Mouse (Mus musculus) fibroblast of lung, adult 2 months (primary cell): ENCODE measurements at regions not wholly inside any gene's neighbourhood (a gene's known extent, or its start where the extent isn't known, plus 50 kb on each side); places are given as distances from the start of the nearest gene placed in this dataset.

ENCODE experiments used
- DNase-seq: peaks from one replicate; pipeline ENCODE4 v3.0.0-alpha.2; 2011; ENCODE audit warnings: low read depth

DNA sequence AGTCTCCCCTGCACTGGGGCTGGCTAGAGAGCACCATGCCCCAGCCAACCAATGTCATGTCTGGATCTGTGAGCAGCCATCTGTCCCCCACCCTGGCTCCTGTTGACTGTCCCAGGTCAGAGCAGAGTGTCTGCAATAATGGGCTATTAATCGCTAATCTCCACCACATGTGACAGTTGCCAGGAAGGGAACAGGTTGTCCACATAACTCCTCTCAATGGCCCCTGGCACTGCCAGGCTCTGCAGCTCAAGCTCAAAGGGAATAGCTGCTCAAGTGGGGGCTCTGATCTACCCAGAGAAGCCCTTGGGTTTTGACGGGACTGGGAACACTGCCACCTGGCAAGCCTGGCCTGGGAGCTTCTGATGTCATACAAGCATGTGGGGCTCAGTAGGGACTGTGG lies 231.4 kb downstream of the Cryba4 start:
- no peak for DNase-seq

DNA sequence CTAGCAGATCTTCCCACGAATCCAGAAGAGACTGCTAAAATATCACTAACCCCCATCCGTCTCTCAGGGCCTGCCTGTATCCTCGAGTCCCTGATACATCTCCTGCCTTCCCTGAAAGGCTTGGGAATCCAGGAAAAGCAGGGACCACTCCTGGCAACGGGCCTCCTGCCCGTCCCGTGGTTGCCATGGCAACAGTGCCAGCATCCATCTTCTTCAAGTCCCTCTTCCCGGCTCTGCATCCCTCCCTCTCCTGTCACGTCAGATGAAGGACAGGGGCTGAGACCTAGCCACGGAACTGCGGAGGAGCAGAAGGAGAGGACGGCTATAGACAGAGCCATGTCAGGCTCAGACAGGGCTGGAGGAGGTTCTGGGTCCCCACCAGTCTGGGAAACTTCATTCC lies 222.4 kb downstream of the Cryba4 start:
- DNase-seq = no peak

DNA sequence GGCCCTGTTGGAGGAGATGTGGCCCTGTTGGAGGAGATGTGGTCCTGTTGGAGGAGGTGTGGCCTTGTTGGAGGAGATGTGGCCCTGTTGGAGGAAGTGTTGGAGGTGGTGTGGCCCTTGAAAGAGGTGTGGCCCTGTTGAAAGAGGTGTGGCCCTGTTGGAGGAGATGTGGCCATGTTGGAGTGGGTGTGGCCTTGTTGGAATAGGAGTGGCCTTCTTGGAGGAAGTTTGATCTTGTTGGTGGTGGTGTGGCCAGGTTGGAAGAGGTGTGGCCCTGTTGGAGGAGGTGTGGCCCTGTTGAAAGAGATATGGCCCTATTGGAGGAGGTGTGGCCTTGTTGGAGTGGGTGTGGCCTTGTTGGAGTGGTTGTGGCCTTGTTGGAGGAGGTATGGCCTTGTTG lies 220.3 kb downstream of the Cryba4 start:
- DNase-seq = no peak

DNA sequence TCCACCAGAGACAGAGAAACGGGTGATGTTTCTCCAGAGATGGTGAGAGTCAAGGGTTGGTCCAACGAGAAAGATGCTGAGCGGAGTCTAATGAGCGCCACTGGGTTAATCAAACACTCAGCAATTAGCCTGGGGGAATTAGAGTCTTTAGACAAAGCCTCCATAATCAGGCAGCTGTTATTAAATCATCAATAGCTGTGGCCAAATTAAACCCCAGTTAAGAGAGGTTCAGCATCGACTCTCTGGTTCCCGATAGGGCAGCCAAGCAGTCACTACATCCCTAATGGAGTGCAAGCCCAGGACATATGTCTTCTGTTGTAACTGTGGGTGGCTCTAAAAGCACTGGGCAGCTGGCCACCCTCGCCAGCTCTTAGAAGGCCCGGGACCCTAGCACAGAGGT lies 216.9 kb downstream of the Cryba4 start:
- DNase-seq = no peak

DNA sequence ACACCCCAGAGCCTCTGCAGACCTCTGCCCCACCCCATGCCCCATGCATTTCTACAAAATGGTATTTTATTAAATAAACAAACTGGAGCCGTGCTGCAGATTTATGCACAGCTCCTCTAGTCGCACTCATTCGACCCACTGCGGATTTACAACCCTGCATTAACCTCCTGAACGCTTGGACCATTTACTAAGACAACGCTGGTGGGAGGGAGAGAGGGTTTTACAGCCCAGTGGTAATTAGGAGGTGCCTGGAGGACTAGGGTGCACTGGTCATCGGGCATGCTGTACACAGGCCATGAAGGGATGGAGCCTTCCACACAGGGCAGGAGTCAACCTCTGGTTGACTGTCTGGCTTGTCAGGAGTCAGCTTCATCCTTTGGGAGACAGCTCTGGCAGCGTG lies 215.2 kb downstream of the Cryba4 start:
- no peak for DNase-seq

DNA sequence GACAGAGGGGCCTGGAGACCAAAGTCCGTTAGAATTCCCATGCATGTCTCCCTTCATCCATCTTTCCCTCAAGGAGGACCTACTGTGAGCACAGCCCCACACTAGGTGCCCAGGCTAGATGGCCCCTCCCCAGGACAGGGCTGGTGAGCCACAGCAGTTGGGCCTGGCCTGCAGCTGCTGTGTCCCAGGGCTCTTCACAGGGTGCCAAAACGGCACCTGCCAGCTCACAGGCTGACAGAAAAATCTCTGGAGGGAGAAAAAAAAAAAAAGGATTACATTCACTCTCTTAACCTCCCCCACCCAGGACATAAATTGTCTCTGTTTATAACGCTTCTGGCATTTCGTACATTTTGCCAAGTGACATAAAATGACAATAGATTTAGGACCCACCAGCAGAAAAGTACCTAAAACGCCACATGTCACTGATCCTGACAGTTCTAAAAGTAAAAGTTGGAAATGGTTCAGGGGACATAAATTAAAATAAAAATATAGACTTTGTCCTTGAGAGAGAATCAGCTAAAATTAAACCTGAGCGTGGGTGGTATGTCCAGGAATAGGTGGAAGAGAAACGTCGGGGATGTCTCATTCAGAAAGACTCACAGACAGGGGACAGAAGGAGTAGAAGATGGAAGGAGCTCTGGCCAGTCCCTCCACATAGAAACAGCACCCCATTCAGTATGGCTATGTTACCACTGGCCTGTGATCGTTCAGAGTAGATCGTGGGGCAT lies 212.5 kb downstream of the Cryba4 start:
- no peak for DNase-seq

DNA sequence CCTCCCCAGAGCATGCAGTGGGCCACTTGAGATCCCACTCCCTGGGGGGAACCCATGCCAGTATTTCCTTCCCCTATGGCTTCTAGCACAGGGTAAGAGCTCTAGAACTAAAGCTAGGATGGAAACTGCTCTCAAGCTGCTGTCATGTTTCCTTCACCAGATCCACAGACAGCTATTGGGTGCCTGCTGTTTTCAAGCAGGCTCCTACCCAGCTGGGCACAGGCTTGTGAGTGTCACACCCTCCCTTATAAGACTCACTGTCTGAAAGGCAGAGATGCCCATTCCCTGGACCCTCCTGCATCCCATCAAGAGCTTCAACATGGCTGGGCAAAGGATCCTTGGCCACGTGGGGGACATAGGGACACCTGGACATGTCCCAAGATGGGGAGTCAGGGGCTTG lies 211.6 kb downstream of the Cryba4 start:
- DNase-seq = no peak

DNA sequence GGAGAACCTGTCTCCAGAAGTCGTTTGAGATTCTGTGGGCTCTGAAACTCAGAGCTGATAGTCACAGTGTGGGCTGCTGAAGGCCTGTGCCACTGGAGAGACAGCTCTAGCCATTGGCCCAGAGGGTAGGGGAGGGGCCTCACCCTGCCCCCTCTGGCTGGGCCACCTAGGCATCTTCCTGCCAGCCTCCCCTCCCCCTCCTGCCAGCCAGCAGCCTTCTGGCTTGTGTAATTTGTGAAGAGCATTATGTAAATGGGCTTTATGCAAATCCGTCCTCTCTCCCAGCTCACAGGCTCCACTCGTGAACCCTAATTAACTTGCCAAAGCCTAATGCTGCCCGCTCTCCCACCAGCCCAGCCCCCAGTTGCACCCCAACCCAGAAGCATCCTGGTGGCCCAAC lies 211.0 kb downstream of the Cryba4 start:
- DNase-seq = no peak

DNA sequence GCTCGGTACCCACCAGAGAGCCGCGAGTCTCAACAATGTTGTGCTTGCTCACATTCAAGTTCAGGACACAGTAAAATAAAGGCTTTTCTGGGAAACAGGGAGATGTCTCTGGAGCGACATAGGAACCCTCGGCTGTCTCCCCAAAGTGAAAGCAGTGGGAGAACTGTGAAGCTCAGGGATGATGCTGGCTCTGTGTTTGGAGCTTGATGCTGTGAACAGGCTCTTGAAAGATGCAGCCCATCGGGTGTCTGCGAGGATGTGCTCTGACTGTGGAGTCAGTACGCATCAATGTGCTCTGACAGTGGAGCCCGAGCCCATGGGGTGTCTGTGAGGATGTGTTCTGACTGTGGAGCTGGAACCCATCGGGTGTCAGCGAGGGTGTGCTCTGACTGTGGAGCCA lies 210.1 kb downstream of the Cryba4 start:
- no peak for DNase-seq

DNA sequence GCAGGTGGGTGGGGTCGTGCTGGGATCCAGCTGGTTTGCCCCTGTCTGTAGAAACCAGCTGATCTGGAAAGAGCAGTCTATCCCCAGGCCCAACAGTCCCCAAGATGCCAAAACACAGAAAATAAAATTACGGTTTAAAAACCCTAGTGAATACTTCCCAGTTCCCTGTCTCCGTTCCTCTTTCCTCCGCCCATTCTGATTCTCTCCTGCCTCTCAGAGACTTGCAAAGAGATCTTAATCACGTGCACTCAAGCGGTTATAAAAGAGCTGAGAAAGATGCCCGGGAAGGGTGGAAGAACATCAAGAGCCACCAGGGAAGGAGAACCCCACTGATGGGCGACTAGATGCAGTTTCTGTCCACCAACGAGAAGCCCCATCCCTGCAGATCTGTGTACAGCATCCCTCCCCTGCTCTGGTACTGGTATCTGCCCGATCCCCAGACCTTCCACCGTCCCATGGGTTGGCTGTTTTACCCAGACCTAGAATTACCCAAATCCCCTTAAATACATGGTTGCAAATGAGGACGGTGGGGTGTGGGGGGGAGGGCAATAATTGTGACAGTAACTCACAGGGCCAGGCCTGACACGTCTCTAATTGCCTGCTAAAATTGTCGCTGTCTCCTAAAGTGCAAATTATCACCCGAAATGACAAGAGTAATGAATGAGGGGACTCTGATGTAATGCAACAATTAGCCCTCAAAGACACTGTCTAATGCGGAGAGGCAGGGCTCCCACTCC lies 202.1 kb downstream of the Cryba4 start:
- DNase-seq = no peak

DNA sequence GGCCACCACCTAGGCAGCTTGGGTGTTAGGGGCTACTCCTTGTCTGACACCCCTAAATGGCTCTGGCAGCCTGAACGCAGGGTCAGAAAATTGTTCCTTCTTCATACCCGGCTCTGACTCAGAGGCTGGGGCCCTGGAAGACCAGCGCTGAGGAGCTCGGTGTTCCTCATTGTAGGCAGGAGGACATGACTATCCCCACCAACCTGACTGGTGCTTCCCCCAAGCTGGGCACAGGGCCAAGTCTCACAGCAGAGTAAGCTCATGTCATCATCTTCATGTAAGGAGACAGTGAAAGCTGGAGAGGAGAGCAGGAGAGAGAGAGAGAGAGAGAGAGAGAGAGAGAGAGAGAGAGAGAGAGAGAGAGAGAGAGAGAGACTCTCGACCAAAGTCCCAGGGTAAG lies 201.4 kb downstream of the Cryba4 start:
- DNase-seq = no peak

DNA sequence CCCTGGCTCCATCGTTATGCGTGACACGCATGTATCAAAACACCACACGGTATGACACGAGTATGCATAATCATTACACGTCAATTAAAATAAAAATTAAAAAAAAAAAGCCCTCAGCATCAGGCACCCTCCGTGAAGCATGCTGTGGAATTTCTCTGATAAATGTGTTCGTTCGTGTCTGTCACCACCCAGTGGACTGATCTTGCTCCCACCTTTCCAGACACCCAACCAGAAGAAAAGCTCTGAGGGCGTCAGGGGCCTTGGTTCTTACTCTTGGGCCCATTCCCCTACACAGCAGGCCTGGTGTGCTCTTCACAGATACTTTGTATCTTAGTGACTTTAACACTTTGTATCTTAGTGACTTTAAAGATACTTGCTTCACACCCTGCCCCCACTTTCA lies 200.5 kb downstream of the Cryba4 start:
- no peak for DNase-seq

DNA sequence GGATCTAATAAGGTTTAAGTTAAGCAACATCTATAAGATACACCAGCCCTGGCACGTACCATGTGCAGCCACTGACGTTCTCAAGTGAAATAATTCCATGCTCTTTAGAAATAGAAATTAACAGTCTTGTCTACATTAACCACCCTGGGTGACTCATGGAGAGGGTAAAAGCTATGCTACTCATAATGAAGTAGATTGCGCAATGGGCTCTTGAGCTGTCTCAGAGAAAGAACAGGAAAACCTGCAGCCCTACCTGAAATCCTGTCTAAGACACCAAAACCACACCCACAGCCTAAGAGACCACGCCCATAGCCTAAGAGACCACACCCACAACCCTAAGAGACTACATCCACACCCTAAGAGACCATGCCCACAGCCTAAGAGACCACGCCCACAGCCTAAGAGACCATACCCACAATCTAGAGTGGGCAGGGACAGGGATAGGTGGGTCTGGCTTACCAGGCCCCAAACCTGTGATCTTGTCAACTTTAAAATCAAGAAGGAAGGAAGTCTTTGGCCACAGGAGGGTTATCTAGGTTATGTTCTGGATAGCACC lies 198.6 kb downstream of the Cryba4 start:
- DNase-seq = no peak

DNA sequence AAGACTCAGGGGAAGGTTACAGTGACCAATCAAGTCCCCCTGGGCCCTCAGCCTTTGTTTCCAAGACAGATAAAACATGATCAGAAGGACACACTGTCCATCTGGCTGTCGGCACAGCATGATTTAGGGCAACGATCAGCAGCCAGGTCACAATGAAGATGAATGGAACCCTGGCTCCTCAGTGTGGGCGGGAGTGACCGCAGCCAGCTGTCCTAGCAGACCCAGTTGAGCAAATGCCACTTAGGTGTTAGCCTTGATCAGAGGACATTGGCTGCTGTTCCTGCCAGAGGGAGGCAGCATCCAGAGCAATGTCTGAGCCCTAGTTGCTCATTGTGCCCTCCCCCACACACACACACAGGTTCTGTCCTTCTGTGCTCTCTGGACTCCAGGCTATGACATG lies 197.3 kb downstream of the Cryba4 start:
- no peak for DNase-seq

DNA sequence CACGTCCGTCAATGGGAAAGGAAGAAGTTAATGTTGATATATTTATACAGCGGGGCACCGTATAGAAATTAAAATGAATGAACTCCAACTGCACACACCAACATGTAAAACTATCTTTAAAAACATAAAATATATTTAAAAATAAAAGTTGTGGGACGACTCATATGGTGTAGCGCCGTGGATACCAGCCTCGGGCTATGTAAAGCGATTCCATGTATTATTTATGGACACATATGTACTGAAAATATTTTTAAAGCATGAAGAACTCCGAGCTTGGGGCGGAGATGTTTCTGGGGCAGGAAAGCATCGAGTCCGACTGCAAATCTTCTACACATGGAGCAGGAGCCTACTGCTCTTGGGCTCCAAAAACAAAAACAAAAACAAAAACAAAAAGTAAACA lies 182.4 kb downstream of the Cryba4 start:
- DNase-seq = no peak

DNA sequence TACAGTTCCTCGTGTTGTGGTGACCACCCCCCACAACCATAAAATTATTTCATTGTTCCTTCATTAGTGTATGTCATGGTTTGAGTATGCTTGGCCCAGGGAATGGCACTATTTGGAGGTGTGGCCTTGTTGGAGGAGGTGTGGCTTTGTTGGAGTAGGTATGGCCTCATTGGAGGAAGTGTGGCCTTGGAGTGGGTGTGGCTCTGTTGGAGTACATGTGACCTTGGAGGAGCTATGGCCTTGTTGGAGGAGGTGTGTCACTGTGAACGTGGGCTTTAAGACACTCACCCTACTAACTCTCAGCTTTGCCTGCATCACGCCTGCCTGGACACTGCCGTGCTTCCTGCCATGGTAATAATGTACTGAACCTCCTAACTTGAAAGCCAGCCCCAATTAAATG lies 179.9 kb downstream of the Cryba4 start:
- DNase-seq = no peak

DNA sequence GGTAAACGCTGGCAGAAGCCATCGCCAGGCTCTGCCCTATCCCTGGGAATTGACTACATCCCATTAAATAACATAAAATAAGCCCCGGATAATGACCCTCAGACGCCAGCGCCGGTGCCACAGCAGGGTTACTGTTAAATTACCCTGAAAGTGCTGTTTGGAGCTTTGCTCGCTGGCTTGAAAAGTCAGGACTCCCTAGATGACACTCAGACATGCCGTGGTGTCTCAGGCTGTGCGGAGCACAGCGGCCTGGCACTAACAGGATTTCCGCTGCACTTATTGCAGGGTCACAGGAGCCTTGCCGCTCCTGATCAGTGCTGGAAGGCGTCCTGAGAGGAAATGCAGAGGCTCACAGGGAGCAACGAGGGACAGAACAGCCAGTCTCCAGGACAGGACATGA lies 175.2 kb downstream of the Cryba4 start:
- DNase-seq = no peak

DNA sequence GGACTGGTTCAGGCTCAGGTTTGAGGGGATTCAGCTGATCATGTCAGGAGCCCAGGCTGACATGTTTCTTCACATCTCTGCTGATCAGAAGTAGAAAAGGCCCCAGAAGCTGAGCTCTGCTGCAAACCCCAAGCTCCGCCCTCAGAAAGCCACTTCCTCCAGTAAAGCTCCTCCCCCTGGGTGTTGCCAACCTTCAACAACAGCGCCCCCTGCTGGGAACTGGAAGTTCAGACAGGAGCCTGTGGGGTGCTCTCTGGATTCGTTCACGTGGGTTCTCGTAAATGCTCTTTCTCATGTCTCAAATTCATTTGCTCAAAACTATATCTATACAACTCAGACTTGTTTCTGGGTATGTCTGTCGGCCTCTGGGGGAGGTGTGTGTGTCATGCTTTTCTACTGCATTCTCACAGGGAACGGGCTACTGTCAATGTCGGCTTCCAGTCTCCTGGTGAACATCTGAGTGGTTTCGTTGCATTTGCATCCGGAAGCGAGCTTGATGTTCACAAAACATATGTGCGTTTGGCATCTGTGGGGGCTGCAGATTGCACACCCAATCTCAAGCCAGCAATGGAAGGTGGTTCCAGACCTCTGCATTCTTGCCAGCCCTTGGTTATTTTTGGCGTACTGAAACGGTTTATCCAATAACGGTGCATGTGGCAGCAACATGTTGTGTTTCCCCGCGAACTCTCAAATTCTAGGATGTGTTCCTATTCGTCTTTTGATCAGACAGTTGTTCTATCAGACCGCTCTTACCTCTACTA lies 174.3 kb downstream of the Cryba4 start:
- no peak for DNase-seq

DNA sequence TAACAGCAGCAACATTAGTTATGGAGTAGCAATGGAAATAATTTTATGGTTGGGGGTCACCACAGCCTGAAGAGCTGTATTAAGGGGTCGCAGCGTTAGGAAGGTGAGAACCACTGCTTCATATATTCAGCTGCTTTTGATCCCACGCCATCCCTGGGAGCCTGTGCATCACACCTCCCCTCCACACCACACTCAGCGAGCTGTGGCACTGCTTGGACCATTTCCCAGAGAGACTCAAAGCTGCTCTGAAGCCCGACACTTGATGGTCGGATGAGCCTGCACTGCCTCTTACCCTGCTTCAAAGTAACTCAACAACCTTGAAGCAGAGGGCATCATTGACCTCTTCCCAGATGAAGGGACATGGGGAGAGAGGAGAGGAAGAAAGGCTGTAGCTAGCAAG lies 171.3 kb downstream of the Cryba4 start:
- DNase-seq = no peak

DNA sequence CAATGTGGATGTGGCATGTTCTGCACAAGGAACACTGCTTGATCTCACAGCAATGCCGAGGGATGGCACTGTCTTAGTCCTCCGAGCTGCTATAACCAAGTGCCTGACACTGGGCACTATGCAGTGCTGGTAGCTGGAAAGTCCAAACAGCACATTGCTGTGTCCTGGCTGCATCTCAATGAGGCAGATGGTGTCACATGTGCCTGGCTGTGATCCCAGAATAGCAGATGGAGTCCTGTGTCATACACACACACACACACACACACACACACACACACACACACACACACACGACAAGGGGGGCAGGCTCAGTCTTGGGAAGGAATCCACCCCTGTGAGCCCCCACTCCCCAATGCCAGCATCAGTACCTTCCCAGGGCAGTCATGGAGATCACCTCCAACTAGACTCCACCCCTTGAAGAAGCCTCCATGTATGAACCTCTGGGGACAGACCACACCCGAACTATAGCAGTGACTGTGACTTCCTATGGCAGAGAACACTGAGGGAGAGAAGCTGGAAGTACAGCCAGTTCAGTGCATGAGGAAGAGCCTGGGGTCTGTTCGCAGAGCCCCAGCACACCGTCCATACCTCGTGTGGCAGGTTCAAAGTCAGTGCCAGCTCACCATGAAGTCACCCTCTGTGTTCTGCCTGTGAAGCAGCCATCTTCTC lies 160.3 kb downstream of the Cryba4 start:
- DNase-seq = no peak

DNA sequence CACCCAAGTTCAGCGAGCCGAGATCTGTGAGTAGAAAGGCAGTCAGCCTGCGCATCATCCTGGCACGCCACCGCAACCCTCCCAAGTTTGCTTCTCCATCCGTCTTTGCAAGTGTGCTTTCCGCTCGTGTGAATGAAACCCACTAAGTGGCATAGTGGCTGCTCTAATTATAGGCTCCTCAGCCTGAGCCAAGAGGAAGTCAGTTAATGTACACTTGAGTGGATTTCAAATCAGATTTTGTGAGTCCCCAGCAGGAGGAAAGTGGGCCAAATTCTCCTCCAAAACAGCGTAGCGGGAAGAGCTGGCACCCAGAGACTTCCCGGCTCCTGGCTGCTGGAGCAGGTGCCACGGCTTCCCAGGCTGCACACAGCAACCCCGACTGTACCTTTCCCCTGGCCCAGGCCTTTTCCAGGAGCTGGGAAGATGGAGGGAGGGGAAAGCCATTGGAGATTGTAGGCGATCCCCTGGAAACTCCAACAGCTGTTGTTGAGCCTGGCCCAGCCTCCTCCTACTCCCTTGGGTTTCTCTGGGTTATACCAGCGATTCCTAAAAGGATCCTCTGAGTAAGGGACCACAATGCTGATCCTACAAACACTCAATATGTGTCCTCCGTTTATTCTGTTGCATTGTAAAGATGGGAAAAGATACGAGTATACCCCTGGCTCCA lies 158.3 kb downstream of the Cryba4 start:
- no peak for DNase-seq
